Mouse (Mus musculus) kidney, postnatal 0 days (tissue): ENCODE measurements around the gene Ppp2r5a. TPM values are rescaled to one million over a fixed set of nuclear protein-coding genes. Genes with fewer than 3 reads are reported as not detected.

Experiments
- ATAC-seq: fragments of 200-750 bp; cut with Nextera tagmentation; replicated peaks from 2 replicates; pipeline ENCODE4 v1.8.0; 2017; ENCODE audit warnings: low read depth, moderate number of reproducible peaks, moderate TSS enrichment, moderate library complexity; ENCODE audit not compliant: low FRiP score
- DNase-seq: peaks from one replicate; pipeline ENCODE4 v3.0.0-alpha.2; 2016; ENCODE audit warnings: low spot score
- H3K27ac ChIP-seq: fragments of 300-500 bp; sonication (generic); 2 replicates; pipeline ENCODE4 v1.5.1; 2014; ENCODE audit warnings: mild to moderate bottlenecking
- H3K27me3 ChIP-seq: fragments of 300-500 bp; sonication (generic); 2 replicates; pipeline ENCODE4 v1.6.1; 2014; ENCODE audit warnings: low read length, mixed read lengths; ENCODE audit not compliant: insufficient read depth
- H3K36me3 ChIP-seq: fragments of 300-500 bp; sonication (generic); 2 replicates; pipeline ENCODE4 v1.6.1; 2014; ENCODE audit warnings: low read length, mixed read lengths; ENCODE audit not compliant: insufficient read depth
- H3K4me1 ChIP-seq: fragments of 300-500 bp; sonication (generic); replicated peaks from 2 replicates; pipeline ENCODE4 v1.6.1; 2014; ENCODE audit warnings: antibody characterized with exemption, low read length, mixed read lengths; ENCODE audit not compliant: insufficient read depth
- H3K4me2 ChIP-seq: fragments of 300-500 bp; sonication (generic); 2 replicates; pipeline ENCODE4 v1.6.1; 2014; ENCODE audit warnings: mild to moderate bottlenecking, low read length, moderate library complexity, mixed read lengths
- H3K4me3 ChIP-seq: fragments of 300-500 bp; sonication (generic); replicated peaks from 2 replicates; pipeline ENCODE4 v1.5.1; 2014; ENCODE audit warnings: low read depth, low read length
- H3K9ac ChIP-seq: fragments of 300-500 bp; sonication (generic); 2 replicates; pipeline ENCODE4 v1.6.1; 2014; ENCODE audit warnings: low read depth, low read length
- H3K9me3 ChIP-seq: fragments of 300-500 bp; sonication (generic); replicated peaks from 2 replicates; pipeline ENCODE4 v1.6.1; 2016; ENCODE audit warnings: low read length, inconsistent platforms, mixed read lengths
- CTCF ChIP-seq: IDR thresholded peaks from 2 replicates; pipeline ENCODE4 v1.5.1; 2016; ENCODE audit warnings: antibody characterized with exemption, low read depth, mild to moderate bottlenecking, moderate library complexity
- WGBS: fragments of 180-500 bp; shearing (Covaris S2); extraction: QIAGEN DNeasy Blood & Tissue Kit; methylation state at CpG from one replicate; pipeline ENCODE4 v1.1.7; 2014; 5-methylcytosine and 5-hydroxymethylcytosine counted together
- polyA plus RNA-seq: library from polyadenylated mRNA; unstranded; fragments of >200 nt; fragmentation: Nextera tagmentation; extraction: Ambion mirVana; gene quantifications from 2 replicates; pipeline ENCODE4 v1.2.1, GENCODE M21; 2015

Gene Ppp2r5a
- polyA plus RNA-seq, 1 experiment from 2014 or later, result 39.8 TPM

GRCm38 (mm10) chr1:191348592-191348991 lies 54.5 kb downstream of the Ppp2r5a start:
- no peaks in the 10 kb centered on the region for H3K4me1 ChIP-seq
- WGBS, result 91% methylated on average over 2 of the region's 2 CpGs
- no peaks in the 10 kb centered on the region for H3K9me3 ChIP-seq
- no peak overlapping the region for H3K4me2 ChIP-seq
- H3K27ac ChIP-seq, result no peak overlapping the region
- no peak overlapping the region for H3K9ac ChIP-seq
- no peak overlapping the region for H3K4me3 ChIP-seq
- no peak for TF ChIP-seq CTCF
- no peaks in the 10 kb centered on the region for H3K27me3 ChIP-seq
- ATAC-seq, result no peak
- H3K36me3 ChIP-seq, result peaks cover 21% of the 10 kb centered on the region
- DNase-seq, result no peak

DNA sequence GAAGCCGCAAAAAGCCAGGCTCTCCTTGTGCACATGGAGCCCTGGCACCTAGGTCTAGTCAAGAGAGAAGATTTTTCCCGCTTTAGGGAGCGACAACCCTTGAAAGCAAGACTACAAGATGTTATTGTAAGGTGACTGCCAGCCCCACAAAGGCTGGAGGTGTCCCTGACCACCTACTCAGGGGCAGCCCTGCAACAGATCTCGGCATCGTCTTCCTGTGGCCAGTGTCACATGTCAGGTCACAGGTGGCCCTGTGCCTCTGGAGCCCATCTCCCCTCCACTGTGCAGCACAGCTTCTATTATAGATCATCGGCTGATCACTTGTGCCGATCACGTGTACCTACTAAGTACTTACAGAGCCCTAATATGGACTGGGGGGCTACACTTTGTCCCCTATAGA lies 55.5 kb downstream of the Ppp2r5a start:
- DNase-seq (no peak), ATAC-seq (no peak)
- Histone ChIP-seq H3K27me3 (no peaks in the 10 kb centered on the region), H3K4me3 (no peak overlapping the region), H3K4me1 (no peaks in the 10 kb centered on the region), H3K9me3 (no peaks in the 10 kb centered on the region), H3K36me3 (peaks cover 25% of the 10 kb centered on the region), H3K9ac (no peak overlapping the region), H3K27ac (no peak overlapping the region), H3K4me2 (no peak overlapping the region)
- WGBS, result 87% methylated on average over 8 of the region's 8 CpGs
- no peak for TF ChIP-seq CTCF

GRCm38 (mm10) chr1:191340530-191340929 lies 62.5 kb downstream of the Ppp2r5a start:
- H3K4me2 ChIP-seq, result no peak overlapping the region
- H3K27ac ChIP-seq, result no peak overlapping the region
- DNase-seq (no peak), ATAC-seq (no peak)
- H3K4me1 ChIP-seq, result no peaks in the 10 kb centered on the region
- TF ChIP-seq CTCF, result no peak
- peaks cover 40% of the 10 kb centered on the region for H3K36me3 ChIP-seq
- no peaks in the 10 kb centered on the region for H3K27me3 ChIP-seq
- WGBS, result 70% methylated on average over 4 of the region's 4 CpGs
- no peak overlapping the region for H3K9ac ChIP-seq
- H3K4me3 ChIP-seq, result no peak overlapping the region
- H3K9me3 ChIP-seq, result no peaks in the 10 kb centered on the region

GRCm38 (mm10) chr1:191339876-191340275 lies 63.2 kb downstream of the Ppp2r5a start:
- H3K4me3 ChIP-seq, result no peak overlapping the region
- no peak overlapping the region for H3K9ac ChIP-seq
- 91% methylated on average over 2 of the region's 2 CpGs for WGBS
- ATAC-seq (no peak), DNase-seq (no peak)
- no peak for TF ChIP-seq CTCF
- H3K9me3 ChIP-seq, result no peaks in the 10 kb centered on the region
- H3K36me3 ChIP-seq, result peaks cover 40% of the 10 kb centered on the region
- H3K27me3 ChIP-seq, result no peaks in the 10 kb centered on the region
- no peaks in the 10 kb centered on the region for H3K4me1 ChIP-seq
- H3K4me2 ChIP-seq, result no peak overlapping the region
- no peak overlapping the region for H3K27ac ChIP-seq

DNA sequence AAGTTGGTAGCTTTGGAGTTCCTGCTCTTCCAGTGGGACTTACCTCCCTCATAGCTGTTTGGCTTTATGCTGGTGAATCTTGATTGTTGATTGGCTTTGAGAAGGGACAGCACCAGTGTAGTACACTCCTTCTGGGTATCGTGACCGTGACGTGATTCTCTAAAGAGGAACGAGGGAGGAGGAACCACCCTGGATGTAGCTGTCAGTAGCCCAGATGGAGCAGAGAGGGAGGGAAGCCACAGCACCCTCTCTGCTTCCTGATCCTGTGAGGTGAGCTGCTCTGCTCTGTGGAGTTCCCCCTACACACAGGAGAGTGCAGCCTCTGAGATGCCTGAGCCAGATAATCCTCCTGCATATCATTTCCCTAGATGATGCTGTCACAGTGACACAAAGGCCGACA lies 68.6 kb downstream of the Ppp2r5a start:
- DNase-seq (no peak), ATAC-seq (no peak)
- Histone ChIP-seq H3K4me1 (no peaks in the 10 kb centered on the region), H3K4me2 (no peak overlapping the region), H3K27me3 (no peaks in the 10 kb centered on the region), H3K4me3 (no peak overlapping the region), H3K9ac (no peak overlapping the region), H3K36me3 (peaks cover 10% of the 10 kb centered on the region), H3K9me3 (no peaks in the 10 kb centered on the region), H3K27ac (no peak overlapping the region)
- no peak for TF ChIP-seq CTCF
- WGBS, result 89% methylated on average over 5 of the region's 5 CpGs

- peaks cover 6% of the 10 kb centered on the region; the same call in 1 of the 2 replicates for H3K36me3 ChIP-seq
- DNase-seq (no peak), ATAC-seq (no peak)
- no peak overlapping the region for H3K9ac ChIP-seq
- no peak overlapping the region for H3K27ac ChIP-seq
- H3K4me2 ChIP-seq, result no peak overlapping the region
- no peaks in the 10 kb centered on the region for H3K27me3 ChIP-seq
- H3K9me3 ChIP-seq, result no peaks in the 10 kb centered on the region
- WGBS, result 87% methylated on average over 4 of the region's 4 CpGs
- no peak overlapping the region for H3K4me3 ChIP-seq
- TF ChIP-seq CTCF, result no peak
- peaks cover 7% of the 10 kb centered on the region; the same call in 1 of the 2 replicates for H3K4me1 ChIP-seq
These were observed 72.7 kb downstream of the Ppp2r5a start for GRCm38 (mm10) chr1:191330356-191330755.

GRCm38 (mm10) chr1:191328019-191328441 lies 75.0 kb downstream of the Ppp2r5a start:
- Histone ChIP-seq H3K4me1 (peaks cover 7% of the 10 kb centered on the region; the same call in 1 of the 2 replicates), H3K36me3 (no peaks in the 10 kb centered on the region; the same call in 1 of the 2 replicates), H3K9ac (no peak overlapping the region), H3K27ac (peak overlapping the region; percentile 60), H3K4me3 (no peak overlapping the region), H3K9me3 (no peaks in the 10 kb centered on the region), H3K27me3 (no peaks in the 10 kb centered on the region), H3K4me2 (no peak overlapping the region)
- TF ChIP-seq CTCF, result no peak
- DNase-seq (peak; percentile 19), ATAC-seq (peak; percentile 81)
- WGBS, result 61% methylated on average over 8 of the region's 8 CpGs
